Mouse (Mus musculus): ENCODE results near the gene St3gal3. TPM values are rescaled to one million over a fixed set of nuclear protein-coding genes. Genes with fewer than 3 reads are reported as not detected.

The St3gal3 gene
- total and polyA plus RNA-seq, 3 experiments, result 6.9 to 13.8 (median 13.4) TPM

GRCm38 (mm10) chr4:118150804-118151203 is 16.1 kb upstream of the St3gal3 start:
- H3K4me3 ChIP-seq (ENCODE audit: low read depth, low read length), result no peak overlapping the region
- no peaks in the 10 kb centered on the region for H3K27me3 ChIP-seq (ENCODE audit: insufficient read depth, low read length)
- no peaks in the 10 kb centered on the region for H3K9me3 ChIP-seq (replicated peaks)
- TF ChIP-seq GATA2 (IDR thresholded peaks at IDR 0.05; ENCODE audit: borderline replicate concordance, low read depth, low read length), result no peak
- TF ChIP-seq TAL1 (conservative IDR thresholded peaks at IDR 0.05; ENCODE audit: low read depth, low read length), result no peak
- no peak for TF ChIP-seq CTCF (IDR thresholded peaks at IDR 0.05; ENCODE audit: low read depth, low read length)
- no peak for TF ChIP-seq POLR2AphosphoS5 (IDR thresholded peaks at IDR 0.05; ENCODE audit: insufficient replicate concordance, low read depth, low read length)
- no peak for TF ChIP-seq GATA1 (IDR thresholded peaks at IDR 0.05; ENCODE audit: borderline replicate concordance, low read length)
- ATAC-seq (ENCODE audit: extremely low read depth, insufficient number of reproducible peaks, low FRiP score, poor library complexity, severe bottlenecking) (no peak), DNase-seq (ENCODE audit: low spot score) (no peak)
- peaks cover 46% of the 10 kb centered on the region for H3K4me1 ChIP-seq (ENCODE audit: insufficient read depth, low read depth, low read length)
- H3K36me3 ChIP-seq (replicated peaks), result peaks cover 98% of the 10 kb centered on the region

- DNase-seq (ENCODE audit: low spot score) (no peak), ATAC-seq (ENCODE audit: extremely low read depth, insufficient number of reproducible peaks, low FRiP score, poor library complexity, severe bottlenecking) (no peak)
- no peak for TF ChIP-seq GATA1 (IDR thresholded peaks at IDR 0.05; ENCODE audit: borderline replicate concordance, low read length)
- no peak for TF ChIP-seq CTCF (IDR thresholded peaks at IDR 0.05; ENCODE audit: low read depth, low read length)
- no peak for TF ChIP-seq POLR2AphosphoS5 (IDR thresholded peaks at IDR 0.05; ENCODE audit: insufficient replicate concordance, low read depth, low read length)
- TF ChIP-seq GATA2 (IDR thresholded peaks at IDR 0.05; ENCODE audit: borderline replicate concordance, low read depth, low read length), result no peak
- no peak for TF ChIP-seq TAL1 (conservative IDR thresholded peaks at IDR 0.05; ENCODE audit: low read depth, low read length)
- peaks cover 98% of the 10 kb centered on the region for H3K36me3 ChIP-seq (replicated peaks)
- H3K9me3 ChIP-seq (replicated peaks), result no peaks in the 10 kb centered on the region
- no peak overlapping the region for H3K4me3 ChIP-seq (ENCODE audit: low read depth, low read length)
- H3K27me3 ChIP-seq (ENCODE audit: insufficient read depth, low read length), result no peaks in the 10 kb centered on the region
- peaks cover 51% of the 10 kb centered on the region for H3K4me1 ChIP-seq (ENCODE audit: insufficient read depth, low read depth, low read length)
Observed at GRCm38 (mm10) chr4:118149956-118150680, 15.4 kb upstream of the St3gal3 start.

- peaks cover 98% of the 10 kb centered on the region for H3K36me3 ChIP-seq (replicated peaks)
- ATAC-seq (ENCODE audit: extremely low read depth, insufficient number of reproducible peaks, low FRiP score, poor library complexity, severe bottlenecking), result no peak
- peaks cover 61% of the 10 kb centered on the region for H3K4me1 ChIP-seq (ENCODE audit: insufficient read depth, low read depth, low read length)
- no peaks in the 10 kb centered on the region for H3K9me3 ChIP-seq (replicated peaks)
- H3K27me3 ChIP-seq (ENCODE audit: insufficient read depth, low read length), result no peaks in the 10 kb centered on the region
- TF ChIP-seq POLR2AphosphoS5 (IDR thresholded peaks at IDR 0.05; ENCODE audit: insufficient replicate concordance, low read depth, low read length), result no peak
- no peak for TF ChIP-seq CTCF (IDR thresholded peaks at IDR 0.05; ENCODE audit: low read depth, low read length)
- TF ChIP-seq GATA2 (IDR thresholded peaks at IDR 0.05; ENCODE audit: borderline replicate concordance, low read depth, low read length), result no peak
- no peak for TF ChIP-seq TAL1 (conservative IDR thresholded peaks at IDR 0.05; ENCODE audit: low read depth, low read length)
- TF ChIP-seq GATA1 (IDR thresholded peaks at IDR 0.05; ENCODE audit: borderline replicate concordance, low read length), result no peak
- no peak for DNase-seq (ENCODE audit: low spot score)
- peak overlapping the region; percentile 21; the same call in 1 of the 2 replicates for H3K4me3 ChIP-seq (ENCODE audit: low read depth, low read length)
Observed at GRCm38 (mm10) chr4:118149055-118149576, 14.4 kb upstream of the St3gal3 start.

GRCm38 (mm10) chr4:118148317-118148687 is 13.6 kb upstream of the St3gal3 start:
- Histone ChIP-seq H3K27me3 (ENCODE audit: insufficient read depth, low read length) (no peaks in the 10 kb centered on the region), H3K4me1 (ENCODE audit: insufficient read depth, low read depth, low read length) (peaks cover 68% of the 10 kb centered on the region), H3K9me3 (replicated peaks) (no peaks in the 10 kb centered on the region), H3K4me3 (ENCODE audit: low read depth, low read length) (no peak overlapping the region; the same call in 1 of the 2 replicates), H3K36me3 (replicated peaks) (peaks cover 98% of the 10 kb centered on the region)
- DNase-seq (ENCODE audit: low spot score), result peak; percentile 19
- ATAC-seq (ENCODE audit: extremely low read depth, insufficient number of reproducible peaks, low FRiP score, poor library complexity, severe bottlenecking), result peak; percentile 45
- no peak for TF ChIP-seq GATA1 (IDR thresholded peaks at IDR 0.05; ENCODE audit: borderline replicate concordance, low read length)
- peak; percentile 27; the same call in 1 of the 2 replicates for TF ChIP-seq TAL1 (conservative IDR thresholded peaks at IDR 0.05; ENCODE audit: low read depth, low read length)

- no peak for ATAC-seq (ENCODE audit: extremely low read depth, insufficient number of reproducible peaks, low FRiP score, poor library complexity, severe bottlenecking)
- no peak for TF ChIP-seq TAL1 (conservative IDR thresholded peaks at IDR 0.05; ENCODE audit: low read depth, low read length)
- no peak for TF ChIP-seq POLR2AphosphoS5 (IDR thresholded peaks at IDR 0.05; ENCODE audit: insufficient replicate concordance, low read depth, low read length)
- no peak for TF ChIP-seq GATA1 (IDR thresholded peaks at IDR 0.05; ENCODE audit: borderline replicate concordance, low read length)
- TF ChIP-seq CTCF (IDR thresholded peaks at IDR 0.05; ENCODE audit: low read depth, low read length), result no peak
- no peak for TF ChIP-seq GATA2 (IDR thresholded peaks at IDR 0.05; ENCODE audit: borderline replicate concordance, low read depth, low read length)
- peaks cover 98% of the 10 kb centered on the region for H3K36me3 ChIP-seq (replicated peaks)
- DNase-seq (ENCODE audit: low spot score), result no peak
- H3K4me3 ChIP-seq (ENCODE audit: low read depth, low read length), result no peak overlapping the region; the same call in 1 of the 2 replicates
- no peaks in the 10 kb centered on the region for H3K27me3 ChIP-seq (ENCODE audit: insufficient read depth, low read length)
- no peaks in the 10 kb centered on the region for H3K9me3 ChIP-seq (replicated peaks)
- peaks cover 64% of the 10 kb centered on the region for H3K4me1 ChIP-seq (ENCODE audit: insufficient read depth, low read depth, low read length)
Observed at GRCm38 (mm10) chr4:118147547-118148316, 13.0 kb upstream of the St3gal3 start.

- H3K4me3 ChIP-seq (ENCODE audit: low read depth, low read length), result no peak overlapping the region
- TF ChIP-seq GATA1 (IDR thresholded peaks at IDR 0.05; ENCODE audit: borderline replicate concordance, low read length), result no peak
- no peak for TF ChIP-seq CTCF (IDR thresholded peaks at IDR 0.05; ENCODE audit: low read depth, low read length)
- TF ChIP-seq POLR2AphosphoS5 (IDR thresholded peaks at IDR 0.05; ENCODE audit: insufficient replicate concordance, low read depth, low read length), result no peak
- TF ChIP-seq TAL1 (conservative IDR thresholded peaks at IDR 0.05; ENCODE audit: low read depth, low read length), result no peak
- no peak for TF ChIP-seq GATA2 (IDR thresholded peaks at IDR 0.05; ENCODE audit: borderline replicate concordance, low read depth, low read length)
- peaks cover 57% of the 10 kb centered on the region for H3K4me1 ChIP-seq (ENCODE audit: insufficient read depth, low read depth, low read length)
- ATAC-seq (ENCODE audit: extremely low read depth, insufficient number of reproducible peaks, low FRiP score, poor library complexity, severe bottlenecking) (no peak), DNase-seq (ENCODE audit: low spot score) (no peak)
- H3K27me3 ChIP-seq (ENCODE audit: insufficient read depth, low read length), result no peaks in the 10 kb centered on the region
- H3K36me3 ChIP-seq (replicated peaks), result peaks cover 98% of the 10 kb centered on the region
- no peaks in the 10 kb centered on the region for H3K9me3 ChIP-seq (replicated peaks)
Observed at GRCm38 (mm10) chr4:118147090-118147489, 12.4 kb upstream of the St3gal3 start.

Measured in G1E (cell line).